Mouse (Mus musculus) lung, embryonic 14.5 days (tissue): Measurements from ENCODE around the gene Akap2. TPM values are rescaled to one million over a fixed set of nuclear protein-coding genes. Genes with fewer than 3 reads are reported as not detected.

ENCODE experiments used
- ATAC-seq: fragments of 200-750 bp; cut with Nextera tagmentation; 2 replicates; pipeline ENCODE4 v1.8.0; 2017; ENCODE audit warnings: mild to moderate bottlenecking, moderate TSS enrichment, moderate library complexity; ENCODE audit not compliant: insufficient read depth
- DNase-seq: peaks from one replicate; pipeline ENCODE4 v3.0.0-alpha.2; 2015
- H3K27ac ChIP-seq: fragments of 300-500 bp; sonication (generic); 2 replicates; pipeline ENCODE4 v1.5.1; 2014; ENCODE audit warnings: low read depth, mild to moderate bottlenecking, moderate library complexity
- H3K27me3 ChIP-seq: fragments of 300-500 bp; sonication (generic); 2 replicates; pipeline ENCODE4 v1.6.1; 2014; ENCODE audit warnings: low read length, control low read depth; ENCODE audit not compliant: insufficient read depth
- H3K36me3 ChIP-seq: fragments of 300-500 bp; sonication (generic); 2 replicates; pipeline ENCODE4 v1.6.1; 2014; ENCODE audit warnings: control low read depth; ENCODE audit not compliant: insufficient read depth
- H3K4me1 ChIP-seq: fragments of 300-500 bp; sonication (generic); 2 replicates; pipeline ENCODE4 v1.6.1; 2014; ENCODE audit warnings: antibody characterized with exemption, control low read depth; ENCODE audit not compliant: insufficient read depth
- H3K4me2 ChIP-seq: fragments of 300-500 bp; sonication (generic); 2 replicates; pipeline ENCODE4 v1.6.1; 2014; ENCODE audit warnings: mild to moderate bottlenecking
- H3K4me3 ChIP-seq: fragments of 300-500 bp; sonication (generic); 2 replicates; pipeline ENCODE4 v1.5.1; 2014; ENCODE audit warnings: low read depth, low read length
- H3K9ac ChIP-seq: fragments of 300-500 bp; sonication (generic); 2 replicates; pipeline ENCODE4 v1.6.1; 2014
- H3K9me3 ChIP-seq: fragments of 300-500 bp; sonication (generic); 2 replicates; pipeline ENCODE4 v1.6.1; 2016; ENCODE audit warnings: low read depth, low read length, control low read depth
- CTCF ChIP-seq: IDR thresholded peaks from 2 replicates; pipeline ENCODE4 v1.5.1; 2016; ENCODE audit warnings: antibody characterized with exemption, low read depth
- WGBS: fragments of 180-500 bp; shearing (Covaris S2); extraction: QIAGEN DNeasy Blood & Tissue Kit; methylation state at CpG from one replicate; pipeline ENCODE4 v1.1.7; 2014; 5-methylcytosine and 5-hydroxymethylcytosine counted together
- polyA plus RNA-seq: library from polyadenylated mRNA; unstranded; fragments of >200 nt; fragmentation: Nextera tagmentation; extraction: Ambion mirVana; gene quantifications from 2 replicates; pipeline ENCODE4 v1.2.1, GENCODE M21; 2014

Akap2 gene
- polyA plus RNA-seq, 1 experiment from 2014 or later: 51.9 TPM

GRCm38 (mm10) chr4:57841911-57842310 lies 124.5 kb downstream of the Akap2 start:
- no peak for ATAC-seq
- no peak overlapping the region for H3K27ac ChIP-seq

GRCm38 (mm10) chr4:57842472-57843305 lies 125.2 kb downstream of the Akap2 start:
- 50% methylated on average over 11 of the region's 11 CpGs for WGBS
- H3K4me1 ChIP-seq: peaks cover 26% of the 10 kb centered on the region
- H3K4me3 ChIP-seq: no peak overlapping the region
- no peaks in the 10 kb centered on the region for H3K27me3 ChIP-seq
- ATAC-seq: no peak
- no peak overlapping the region for H3K27ac ChIP-seq
- no peaks in the 10 kb centered on the region for H3K36me3 ChIP-seq
- H3K4me2 ChIP-seq: no peak overlapping the region
- TF ChIP-seq CTCF: no peak
- DNase-seq: no peak
- H3K9me3 ChIP-seq: no peaks in the 10 kb centered on the region
- H3K9ac ChIP-seq: no peak overlapping the region

More at GRCm38 (mm10) chr4:57841911-57842310, 124.5 kb downstream of the Akap2 start:
- no peaks in the 10 kb centered on the region for H3K36me3 ChIP-seq
- peaks cover 18% of the 10 kb centered on the region for H3K4me1 ChIP-seq
- no peak for DNase-seq
- H3K4me2 ChIP-seq: no peak overlapping the region
- WGBS: 45% methylated on average over 1 of the region's 1 CpGs
- H3K9ac ChIP-seq: no peak overlapping the region
- no peak for TF ChIP-seq CTCF
- H3K9me3 ChIP-seq: no peaks in the 10 kb centered on the region
- H3K4me3 ChIP-seq: no peak overlapping the region
- H3K27me3 ChIP-seq: no peaks in the 10 kb centered on the region

- Histone ChIP-seq H3K4me1 (peaks cover 35% of the 10 kb centered on the region), H3K9me3 (no peaks in the 10 kb centered on the region), H3K4me3 (peak overlapping the region; percentile 46), H3K9ac (peak overlapping the region; percentile 61), H3K27me3 (no peaks in the 10 kb centered on the region), H3K27ac (peak overlapping the region; percentile 92), H3K4me2 (peak overlapping the region; percentile 74), H3K36me3 (peaks cover 5% of the 10 kb centered on the region; the same call in 1 of the 2 replicates)
- ATAC-seq (peak; percentile 90), DNase-seq (peak; percentile 95)
- no peak for TF ChIP-seq CTCF
- WGBS: under 1% methylated on average over 10 of the region's 10 CpGs
Observed at GRCm38 (mm10) chr4:57845031-57845431, 127.6 kb downstream of the Akap2 start.

GRCm38 (mm10) chr4:57845541-57846210 lies 128.2 kb downstream of the Akap2 start:
- Histone ChIP-seq H3K9ac (peak overlapping the region; percentile 61), H3K4me1 (peaks cover 35% of the 10 kb centered on the region), H3K4me3 (peak overlapping the region; percentile 46), H3K4me2 (peak overlapping the region; percentile 74), H3K36me3 (peaks cover 12% of the 10 kb centered on the region), H3K9me3 (no peaks in the 10 kb centered on the region), H3K27ac (peak overlapping the region; percentile 92), H3K27me3 (no peaks in the 10 kb centered on the region)
- no peak for TF ChIP-seq CTCF
- ATAC-seq (no peak), DNase-seq (peak; percentile 45)
- 15% methylated on average over 12 of the region's 12 CpGs for WGBS

- H3K4me1 ChIP-seq: peaks cover 35% of the 10 kb centered on the region
- H3K27ac ChIP-seq: peak overlapping the region; percentile 92
- WGBS: 14% methylated on average over 11 of the region's 12 CpGs
- DNase-seq (peak; percentile 59), ATAC-seq (no peak)
- no peaks in the 10 kb centered on the region for H3K27me3 ChIP-seq
- H3K9me3 ChIP-seq: no peaks in the 10 kb centered on the region
- peak overlapping the region; percentile 46 for H3K4me3 ChIP-seq
- H3K9ac ChIP-seq: peak overlapping the region; percentile 61
- H3K4me2 ChIP-seq: peak overlapping the region; percentile 74
- no peak for TF ChIP-seq CTCF
- H3K36me3 ChIP-seq: peaks cover 16% of the 10 kb centered on the region
Observed at GRCm38 (mm10) chr4:57846381-57846990, 129.0 kb downstream of the Akap2 start.

- WGBS: 8% methylated on average over 8 of the region's 8 CpGs
- ATAC-seq: peak; percentile 63
- Histone ChIP-seq H3K4me2 (peak overlapping the region; percentile 74), H3K36me3 (peaks cover 20% of the 10 kb centered on the region), H3K27ac (peak overlapping the region; percentile 92), H3K27me3 (no peaks in the 10 kb centered on the region), H3K9me3 (no peaks in the 10 kb centered on the region), H3K4me3 (peak overlapping the region; percentile 46), H3K9ac (peak overlapping the region; percentile 61), H3K4me1 (peaks cover 34% of the 10 kb centered on the region)
- 0 out of 2 replicates have a peak, but pooled peaks have one; percentile 19 for TF ChIP-seq CTCF
- DNase-seq: peak; percentile 83
Observed at GRCm38 (mm10) chr4:57846991-57847422, 129.6 kb downstream of the Akap2 start.

GRCm38 (mm10) chr4:57847676-57848075 lies 130.2 kb downstream of the Akap2 start:
- Histone ChIP-seq H3K27ac (peak overlapping the region; percentile 92), H3K4me1 (peaks cover 33% of the 10 kb centered on the region), H3K4me2 (peak overlapping the region; percentile 74), H3K4me3 (peak overlapping the region; percentile 46; the same call in 1 of the 2 replicates), H3K36me3 (peaks cover 20% of the 10 kb centered on the region), H3K9ac (peak overlapping the region; percentile 61), H3K27me3 (no peaks in the 10 kb centered on the region), H3K9me3 (no peaks in the 10 kb centered on the region)
- 84% methylated on average over 3 of the region's 3 CpGs for WGBS
- DNase-seq (no peak), ATAC-seq (no peak)
- TF ChIP-seq CTCF: no peak
